ENCODE assay signal across 25 mouse cellular contexts in genomic region chrX:113172271-113172670, GRCm38 (mm10). TPM values are rescaled to one million over a fixed set of nuclear protein-coding genes. Genes with fewer than 3 reads are reported as not detected.
DNase-seq lines count a peak whose midpoint lies in the region; ATAC-seq lines count a peak whose summit lies in the region.
"Had no signal": no experiment of that assay in that cellular context is flagged by ENCODE, and none has a peak within 500 bp of the region (broad histone marks: within the 10 kb centered on the region; RNA-seq: fewer than 3 reads in every experiment).

No protein-coding gene starts in this region.

- DNase-seq in 416B (ENCODE audit: low read depth), result peak; percentile 69
- DNase-seq in MEL-GATA-1-ER (ENCODE audit: extremely low read depth, low read depth), result peak; percentile 66
- no peak for DNase-seq in thymus, postnatal 14 days
- no peak for DNase-seq in cerebellum, adult 9-10 months
- DNase-seq: adrenal gland, postnatal 25 days; cerebellum, adult 11 months; cerebellum, adult 8-10 months; cerebellum, postnatal 25 days; gastrocnemius, adult 2 months; gastrocnemius, postnatal 36 days; heart, adult 18-20 months; heart, postnatal 10 days; heart, postnatal 4 days had no signal

- H3K9me3 ChIP-seq in hindbrain, embryonic 13.5 days, result no peaks in the 10 kb centered on the region
- H3K9me3 ChIP-seq: embryonic facial prominence, embryonic 10.5 days; G1E; heart, embryonic 10.5 days; intestine, embryonic 15.5 days had no signal

- peak; percentile 64 to 65; a peak in 2 of 4 replicates for ATAC-seq in hematopoietic stem cell, adult 5-6 weeks (replicated peaks in 1 of 2; ENCODE audit: insufficient read depth in 1 of 2, low FRiP score in 2 of 2, low TSS enrichment in 1 of 2, low read depth in 1 of 2, poor library complexity in 2 of 2, severe bottlenecking in 2 of 2)
- peak; percentile 84 for ATAC-seq in neutrophil, adult 5-6 weeks (ENCODE audit: extremely low read depth, insufficient number of reproducible peaks, low FRiP score, poor library complexity, severe bottlenecking)
- no peak for ATAC-seq in hindbrain, embryonic 13.5 days (ENCODE audit: low FRiP score)
- ATAC-seq: activated CD4-positive, CD25-positive, alpha-beta regulatory T cell, adult 4 months; CD4-positive, CD25-positive, alpha-beta regulatory T cell, adult 4 months; forebrain, embryonic 14.5 days; intestine, embryonic 15.5 days; Patski had no signal

- H3K4me3 ChIP-seq in hindbrain, embryonic 13.5 days, result no peak overlapping the region
- H3K4me3 ChIP-seq: embryonic facial prominence, embryonic 10.5 days; gastrocnemius, adult 2 months; heart, embryonic 10.5 days; intestine, embryonic 15.5 days had no signal

- H3K27me3 ChIP-seq in hindbrain, embryonic 13.5 days, result no peaks in the 10 kb centered on the region
- H3K27me3 ChIP-seq: intestine, embryonic 15.5 days; Patski had no signal

- no peaks in the 10 kb centered on the region for H3K4me1 ChIP-seq in hindbrain, embryonic 13.5 days (replicated peaks)
- H3K4me1 ChIP-seq: embryonic facial prominence, embryonic 10.5 days; heart, embryonic 10.5 days; intestine, embryonic 15.5 days had no signal

- H3K36me3 ChIP-seq in hindbrain, embryonic 13.5 days, result no peaks in the 10 kb centered on the region
- H3K36me3 ChIP-seq: embryonic facial prominence, embryonic 10.5 days; heart, embryonic 10.5 days; intestine, embryonic 15.5 days had no signal

- WGBS in hindbrain, embryonic 13.5 days, result 67% methylated on average over 1 of the region's 1 CpGs

- no peak overlapping the region for H3K4me2 ChIP-seq in hindbrain, embryonic 13.5 days
- H3K4me2 ChIP-seq: hindbrain, embryonic 14.5 days; intestine, embryonic 15.5 days had no signal

- H3K27ac ChIP-seq in hindbrain, embryonic 13.5 days, result no peak overlapping the region
- H3K27ac ChIP-seq: embryonic facial prominence, embryonic 10.5 days; gastrocnemius, adult 2 months; heart, embryonic 10.5 days; hindbrain, embryonic 14.5 days; intestine, embryonic 15.5 days had no signal

- H3K9ac ChIP-seq in hindbrain, embryonic 13.5 days, result no peak overlapping the region
- H3K9ac ChIP-seq: hindbrain, embryonic 14.5 days; intestine, embryonic 15.5 days had no signal

RNA-seq across cellular contexts. Expression of gene Chm, which starts 13.0 kb away (rescaled TPM):
- total RNA-seq in hematopoietic stem cell, adult 5-6 weeks (2017), result 25.7 and 28.8 TPM in 2 replicates
- 41.5 and 48.4 TPM in 2 replicates for total RNA-seq in neutrophil, adult 5-6 weeks (2017)
- polyA plus RNA-seq in hindbrain, embryonic 13.5 days (2015; fragmentation: Nextera tagmentation; extraction: Ambion mirVana), result 13.2 and 14.0 TPM in 2 replicates

Comparison
In these comparisons a context has a peak if more than half of its experiments do, and no peak if none do; other contexts are left out.
1. DNase-seq: peak in 416B (single experiment) and MEL-GATA-1-ER (single experiment); none in thymus, postnatal 14 days (single experiment) and cerebellum, adult 9-10 months (single experiment).